Mouse (Mus musculus): ENCODE data around the gene Rbfox3.

Gene Rbfox3

DNA sequence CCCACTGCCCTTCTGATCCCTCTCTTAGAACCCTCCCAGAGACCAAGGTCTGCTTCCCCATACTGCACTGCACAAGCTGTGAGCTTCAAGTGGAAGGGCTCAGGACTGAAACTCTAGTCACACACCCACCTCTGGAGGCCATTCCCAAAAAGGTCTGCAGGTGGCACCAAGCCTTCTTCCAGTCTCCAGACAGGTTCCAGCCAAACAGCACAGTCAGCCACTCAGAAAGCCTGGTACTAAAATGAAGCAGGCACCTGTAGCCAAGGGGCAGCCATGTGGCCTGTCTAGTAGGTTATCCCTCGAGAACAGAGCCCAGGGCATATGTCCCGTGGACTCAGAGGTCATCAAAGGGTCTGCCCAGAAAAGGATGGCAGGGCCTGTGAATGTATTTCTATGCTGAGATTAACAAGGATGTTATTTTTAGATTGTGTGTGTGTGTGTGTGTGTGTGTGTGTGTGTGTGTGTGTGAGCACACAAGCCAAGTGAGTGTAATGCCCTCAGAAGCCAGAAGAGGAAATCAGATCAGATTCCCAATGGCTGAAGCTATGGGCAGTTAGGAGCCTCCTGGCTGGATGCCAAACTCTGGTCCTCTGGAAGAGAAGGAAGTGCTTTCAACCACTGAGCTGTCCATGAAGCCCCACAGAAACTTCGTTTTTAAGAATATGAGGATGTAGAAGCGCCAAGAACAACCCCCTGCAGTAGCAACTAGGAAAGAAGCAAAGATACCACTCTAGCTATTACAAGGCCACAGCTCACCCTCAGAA, at the start of gene Rbfox3:
Rbfox3 (minus strand) TSS at position 291 of the 764 bp plus-strand sequence.
- peak; percentile 95 for DNase-seq (ENCODE audit: low read depth, low spot score)

DNA sequence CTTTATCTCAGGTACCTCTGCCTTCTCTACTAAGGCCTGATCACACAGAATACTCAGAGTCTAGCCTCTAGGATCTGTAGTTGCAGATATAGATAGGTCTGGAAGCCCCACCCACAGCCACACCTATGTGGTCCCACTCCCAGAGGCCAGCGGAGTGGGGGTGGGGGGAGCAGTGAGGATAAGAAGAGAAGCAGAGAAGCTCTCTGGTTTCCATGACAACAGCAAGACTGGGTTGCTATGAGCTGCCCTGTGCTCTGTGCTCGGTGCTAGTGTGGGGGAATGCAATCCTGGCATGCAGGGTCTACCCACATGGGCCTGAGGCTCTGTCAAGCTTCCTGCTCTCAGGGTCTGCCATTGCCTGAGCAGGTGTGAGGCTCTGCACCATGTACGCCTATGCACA, 49.3 kb upstream of the Rbfox3 start:
- peak; percentile 78 for DNase-seq (ENCODE audit: low read depth, low spot score)

DNA sequence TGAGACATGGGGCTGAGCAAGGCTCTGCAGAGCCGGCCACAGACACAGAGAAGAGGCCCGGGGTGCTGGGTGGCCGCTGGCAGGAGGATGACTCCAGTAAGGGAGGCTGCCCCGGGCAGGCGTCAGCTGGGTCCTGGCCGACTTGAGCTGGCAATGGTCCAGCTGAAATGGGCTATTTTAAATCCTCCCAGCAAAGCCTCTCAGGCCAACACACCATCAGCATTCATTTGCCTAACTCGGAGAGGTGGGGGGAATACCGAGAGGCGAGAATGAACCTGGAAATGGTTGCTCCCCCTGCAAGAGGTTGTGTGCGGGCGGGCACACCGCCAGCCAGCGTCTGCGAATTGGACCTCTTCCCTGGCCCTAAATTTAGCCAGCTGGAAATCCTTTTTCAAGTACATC, 45.7 kb upstream of the Rbfox3 start:
- DNase-seq (ENCODE audit: low read depth, low spot score): peak; percentile 91

DNA sequence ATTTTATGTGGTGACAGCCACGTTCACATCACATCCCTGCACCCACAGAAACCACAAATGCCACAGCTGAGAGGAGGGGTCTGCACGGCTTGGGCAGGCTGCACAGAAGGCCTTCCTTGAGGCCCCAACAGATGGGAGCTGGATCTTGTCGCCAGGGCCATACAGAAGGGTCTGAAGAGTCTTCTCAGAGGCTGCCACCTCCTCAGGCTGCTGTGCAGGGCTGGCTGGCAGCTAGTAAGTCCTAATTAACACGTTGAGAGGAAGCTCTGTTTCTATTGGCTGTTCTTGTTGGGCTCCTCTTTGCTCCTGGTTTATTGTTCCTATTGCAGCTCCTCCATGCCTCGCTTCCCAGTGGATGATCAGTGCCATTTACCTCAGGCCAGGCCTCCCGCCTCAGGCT, 43.6 kb upstream of the Rbfox3 start:
- no peak for DNase-seq (ENCODE audit: low read depth, low spot score)

DNA sequence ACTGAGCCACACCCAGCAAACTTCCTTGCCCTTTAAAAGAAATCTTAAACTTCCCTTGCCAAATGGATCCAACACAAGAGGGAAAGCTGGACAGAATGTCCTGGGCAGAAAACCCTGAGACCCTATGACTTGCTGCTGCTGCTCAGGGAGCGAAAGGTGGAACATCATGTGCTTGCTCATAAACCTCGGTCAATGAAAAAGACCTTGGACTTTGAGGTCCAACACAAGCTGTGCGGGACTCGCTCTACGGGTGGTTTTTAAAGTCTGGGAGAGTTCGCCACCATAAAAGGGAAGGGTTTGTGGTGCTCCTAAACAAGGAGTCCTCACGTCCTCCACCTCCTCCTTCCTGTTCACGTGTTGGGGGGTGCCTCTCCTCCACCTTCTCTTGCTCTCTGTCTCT, 34.5 kb upstream of the Rbfox3 start:
- no peak for DNase-seq (ENCODE audit: low read depth, low spot score)

DNA sequence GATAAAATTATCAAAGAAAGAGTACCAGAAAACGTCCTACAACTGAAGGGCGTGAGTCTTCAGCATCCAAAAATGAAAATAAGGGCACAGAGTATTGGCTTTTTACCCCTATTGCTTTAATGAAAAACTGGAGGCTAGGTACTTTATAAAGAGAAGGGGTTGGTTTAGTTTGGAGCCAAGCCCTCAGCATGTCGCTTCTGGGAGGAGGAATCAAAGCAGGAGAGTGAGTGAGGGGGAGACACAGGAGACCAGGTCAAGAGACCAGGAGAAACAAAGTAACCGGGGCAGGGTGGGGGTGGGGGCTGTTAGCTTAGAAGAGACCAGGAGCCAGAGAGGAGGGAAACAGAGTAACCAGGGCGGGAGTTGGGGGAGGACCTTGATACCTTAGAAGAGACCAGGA, 29.9 kb upstream of the Rbfox3 start:
- DNase-seq (ENCODE audit: low read depth, low spot score): no peak

DNA sequence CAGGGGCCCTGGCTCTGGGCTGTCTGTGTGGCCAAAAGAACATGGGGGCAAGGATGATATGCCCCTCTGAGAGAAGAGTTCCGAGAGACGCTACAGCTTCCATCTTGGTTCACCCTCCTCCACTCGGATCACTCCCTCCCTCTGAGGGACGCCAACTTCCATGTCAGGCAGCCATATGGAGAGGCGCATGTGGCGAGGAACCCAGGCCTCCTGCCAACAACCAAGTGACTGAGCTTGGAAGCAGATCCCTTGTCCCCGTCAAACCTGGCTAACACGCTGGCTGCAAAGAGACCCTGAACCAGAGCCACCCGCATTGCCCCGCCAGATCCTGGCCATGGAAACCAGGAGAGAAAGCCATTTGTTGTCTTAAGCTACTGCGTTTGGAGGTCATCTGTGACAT, 29.1 kb upstream of the Rbfox3 start:
- peak; percentile 99 for DNase-seq (ENCODE audit: low read depth, low spot score)

DNA sequence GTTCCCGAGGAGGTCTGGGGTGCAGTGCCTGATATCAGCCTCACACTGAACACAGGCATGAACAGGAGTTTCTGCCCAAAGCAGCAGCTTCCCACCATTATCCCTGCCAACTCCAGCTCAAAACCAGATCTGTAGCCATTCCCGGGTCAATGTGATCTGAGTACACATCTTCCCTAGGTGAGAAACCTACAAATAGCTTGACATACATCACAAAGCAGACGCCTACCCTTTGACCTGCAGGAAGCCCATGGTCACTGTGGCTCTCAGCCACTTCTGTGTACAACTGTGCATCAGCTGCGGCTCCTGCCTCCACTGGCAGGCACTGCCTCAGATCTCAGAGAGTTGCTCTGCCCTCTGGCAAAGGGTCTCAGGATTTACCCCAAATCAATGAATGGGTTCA, 28.3 kb upstream of the Rbfox3 start:
- no peak for DNase-seq (ENCODE audit: low read depth, low spot score)

DNA sequence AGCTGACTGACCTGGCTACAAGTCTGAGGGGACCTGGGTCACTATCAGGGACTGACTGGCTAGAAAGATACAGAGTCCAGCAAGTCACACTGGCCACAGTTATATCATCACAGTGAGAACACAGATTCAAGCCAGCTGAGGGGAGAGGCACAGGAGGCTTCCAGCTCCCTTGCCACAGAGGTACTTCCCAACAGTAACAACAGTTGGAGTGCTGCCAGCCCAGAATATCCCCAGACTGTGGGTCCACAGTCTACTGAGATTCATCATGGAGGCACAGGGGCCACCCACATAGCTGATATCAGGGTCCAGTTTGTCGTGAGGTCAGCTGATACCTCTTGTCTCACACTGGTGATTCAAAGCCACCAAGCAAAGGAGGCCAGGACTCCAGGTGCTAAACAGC, 23.5 kb upstream of the Rbfox3 start:
- no peak for DNase-seq (ENCODE audit: low read depth, low spot score)

DNA sequence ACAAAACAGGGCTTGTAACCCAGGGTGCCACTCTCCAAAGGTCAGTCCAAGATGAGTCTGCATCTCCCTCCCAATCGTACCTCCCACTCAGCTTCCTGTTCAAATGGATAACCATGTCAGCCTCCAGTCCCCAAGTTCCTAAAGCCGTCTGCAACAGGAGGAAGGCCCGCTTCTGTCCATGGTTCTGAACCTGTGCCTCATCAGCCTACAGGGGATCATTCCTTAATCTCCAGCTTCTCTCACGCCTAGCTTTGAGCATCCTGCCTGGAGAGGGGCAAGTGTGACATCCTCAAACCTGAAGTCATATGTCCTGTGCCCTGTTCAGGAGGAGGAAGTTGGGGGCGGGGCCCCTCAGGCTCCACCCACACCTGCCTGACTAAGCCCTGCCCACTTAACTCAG, 15.7 kb upstream of the Rbfox3 start:
- DNase-seq (ENCODE audit: low read depth, low spot score): no peak

DNA sequence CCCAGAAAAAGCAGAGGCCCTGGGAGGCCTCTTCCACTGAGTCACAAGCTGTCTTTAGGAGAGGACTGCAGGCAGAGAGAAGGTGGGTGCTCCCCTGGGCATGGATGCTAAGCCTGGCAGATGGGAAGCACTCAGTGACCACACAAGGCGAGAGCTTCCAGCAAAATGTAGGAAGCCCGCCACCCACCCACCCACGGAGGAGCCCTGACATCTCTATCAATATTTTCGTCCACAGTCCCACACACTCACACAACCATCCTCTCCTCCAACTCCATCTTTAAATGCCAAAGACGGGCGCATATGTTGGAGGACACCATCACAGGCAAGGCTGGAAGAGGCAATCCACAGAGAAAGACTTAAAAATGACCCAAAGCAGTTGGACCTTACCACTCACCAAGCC, 10.5 kb upstream of the Rbfox3 start:
- peak; percentile 63 for DNase-seq (ENCODE audit: low read depth, low spot score)

DNA sequence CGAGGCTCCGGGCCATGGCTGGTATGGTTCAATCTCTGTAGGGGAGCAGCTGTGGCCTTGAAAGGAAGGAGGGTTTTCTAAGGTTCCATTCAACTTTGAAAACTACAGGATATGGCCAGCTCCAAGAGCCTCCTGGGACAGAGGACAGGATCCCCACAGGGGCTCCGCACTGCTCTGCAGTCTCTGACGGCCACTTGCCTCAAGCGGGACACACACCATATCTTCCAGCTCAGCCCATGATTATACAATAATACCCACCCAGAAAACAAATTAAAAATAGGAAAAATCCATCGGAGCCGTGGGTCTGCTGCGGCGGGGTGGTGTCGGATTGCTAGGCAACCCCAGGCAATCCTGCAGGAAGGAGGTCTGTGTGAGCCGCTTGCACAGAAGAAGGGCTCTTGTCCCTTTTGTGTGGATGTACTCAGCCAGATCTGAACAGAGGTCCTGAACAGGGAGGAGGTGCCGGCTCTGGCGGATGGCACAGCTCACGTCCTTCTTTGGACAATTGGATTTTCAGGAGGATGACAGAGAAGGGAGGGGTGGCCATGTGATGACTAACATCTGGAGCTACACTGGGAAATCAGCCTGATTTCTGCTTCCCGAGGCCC, 5.1 kb upstream of the Rbfox3 start:
- DNase-seq (ENCODE audit: low read depth, low spot score): peak; percentile 58

DNA sequence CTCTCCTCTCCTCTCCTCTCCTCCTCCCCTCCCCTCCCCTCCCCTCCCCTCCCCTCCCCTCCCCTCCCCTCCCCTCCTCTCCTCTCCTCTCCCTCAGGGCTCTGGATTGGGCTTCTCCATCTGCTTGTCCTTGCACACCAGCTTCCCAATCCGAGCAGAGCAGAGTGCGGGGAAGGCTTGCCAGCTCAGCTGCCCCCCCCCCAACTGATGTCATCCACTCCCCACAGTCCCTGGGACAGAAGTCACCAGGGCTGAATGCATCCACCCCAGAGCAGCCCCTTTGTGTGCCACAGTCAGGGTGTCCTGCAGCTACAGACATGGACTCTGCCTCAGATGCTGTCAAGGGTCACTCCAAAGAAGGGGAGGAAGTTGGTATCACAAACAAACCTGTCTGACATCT, 4.5 kb upstream of the Rbfox3 start:
- peak; percentile 36 for DNase-seq (ENCODE audit: low read depth, low spot score)

DNA sequence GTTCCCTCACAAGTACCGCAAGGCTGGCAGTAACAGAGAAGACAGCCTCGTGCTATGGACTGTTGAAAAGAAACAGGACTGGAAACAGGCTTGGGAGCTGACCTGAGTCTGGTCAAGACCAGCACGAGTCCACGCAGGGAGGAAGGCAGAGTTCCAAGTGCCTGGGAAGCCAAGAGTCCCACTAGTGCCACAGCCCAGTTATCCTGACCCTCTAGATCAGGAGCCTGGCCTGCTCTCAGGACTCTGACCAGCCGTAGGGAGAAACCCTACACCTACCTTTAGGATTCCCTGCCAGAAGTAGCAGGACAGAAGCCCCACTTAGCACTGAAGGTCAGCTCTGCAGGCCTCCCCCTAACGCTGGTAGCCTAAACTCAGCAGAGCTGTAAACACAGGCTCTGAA, 1.3 kb upstream of the Rbfox3 start:
- DNase-seq (ENCODE audit: low read depth, low spot score): peak; percentile 57

DNA sequence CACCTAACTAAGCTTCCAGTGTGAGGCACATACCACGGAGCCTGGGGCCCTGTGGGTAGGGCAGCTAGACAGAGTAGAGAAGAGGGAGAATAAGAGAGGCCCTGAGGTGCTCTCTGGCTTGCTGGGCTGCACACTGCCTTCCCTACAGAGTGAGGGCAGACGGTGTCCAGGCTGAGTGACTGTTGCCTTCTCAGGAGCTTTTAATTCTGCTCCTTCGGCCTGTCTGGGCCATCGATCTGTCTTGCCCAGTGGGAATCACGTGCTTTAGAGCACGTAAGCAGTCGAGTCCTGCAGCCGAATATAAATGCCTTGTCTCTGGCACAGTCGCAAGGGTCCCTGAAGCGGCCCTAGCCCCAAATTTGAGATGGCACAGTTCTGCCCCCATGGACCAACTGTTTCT, 641 bp downstream of the Rbfox3 start:
- no peak for DNase-seq (ENCODE audit: low read depth, low spot score)

DNA sequence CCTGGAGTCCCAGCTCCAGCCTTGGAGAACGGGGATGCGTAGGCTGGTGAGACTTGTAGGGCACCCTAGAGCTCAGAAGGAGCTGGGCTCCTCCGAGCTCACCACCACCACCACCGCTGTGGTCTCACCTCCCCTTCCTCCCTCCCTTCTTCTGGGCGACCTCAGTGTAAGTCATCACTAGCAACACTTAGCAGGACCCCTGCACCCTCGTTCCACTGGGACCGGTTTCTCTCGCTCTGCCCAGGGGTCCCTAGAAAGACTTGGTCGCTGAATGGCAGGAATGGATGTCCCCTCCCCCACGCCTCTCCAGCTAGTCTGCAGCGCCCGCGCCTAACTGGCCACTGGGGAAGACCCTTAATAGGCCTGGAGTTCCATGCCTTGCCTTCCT, 1.6 kb downstream of the Rbfox3 start:
- peak; percentile 59 for DNase-seq (ENCODE audit: low read depth, low spot score)

DNA sequence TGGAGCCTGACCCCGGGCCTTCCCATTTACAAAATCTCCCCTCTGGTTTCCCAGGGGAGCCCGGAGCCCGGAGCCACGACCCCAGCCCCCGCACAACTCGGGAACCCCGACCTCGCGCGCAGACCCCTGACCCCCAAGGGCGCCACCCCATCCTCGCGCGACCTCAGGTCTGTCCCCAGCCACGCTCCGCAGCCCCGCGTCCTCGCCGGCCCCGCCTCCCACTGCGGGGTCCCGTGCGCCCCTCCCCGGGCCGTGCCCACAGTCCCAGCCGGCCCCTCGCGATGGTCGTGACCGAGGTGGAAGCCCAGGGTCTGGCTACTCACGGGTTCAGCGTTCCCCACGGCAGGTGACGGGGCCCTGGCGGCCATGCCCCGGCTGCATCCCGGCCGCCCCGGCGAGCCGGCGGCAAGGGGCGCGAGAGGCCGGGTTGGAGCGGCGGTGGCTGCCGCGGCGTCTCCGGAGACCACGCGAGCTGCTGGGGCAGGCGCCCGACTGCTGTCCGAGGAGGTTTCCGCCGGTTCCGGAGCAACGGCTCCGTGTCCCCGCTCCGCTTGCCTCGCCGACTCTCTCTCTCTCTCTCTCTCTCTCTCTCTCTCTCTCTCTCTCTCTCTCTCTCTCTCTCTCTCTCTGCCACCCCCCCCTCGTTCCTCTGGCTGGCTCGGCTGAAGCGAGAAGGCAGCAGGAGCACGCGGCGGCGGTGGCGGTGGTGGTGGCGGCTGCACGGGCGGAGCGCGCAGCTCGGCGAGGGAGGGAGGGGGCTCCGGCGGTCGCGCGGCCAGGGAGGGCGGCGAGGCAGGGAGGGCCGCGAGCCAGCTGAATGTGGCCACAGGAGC, 2.2 kb downstream of the Rbfox3 start:
- peak; percentile 86 for DNase-seq (ENCODE audit: low read depth, low spot score)

DNA sequence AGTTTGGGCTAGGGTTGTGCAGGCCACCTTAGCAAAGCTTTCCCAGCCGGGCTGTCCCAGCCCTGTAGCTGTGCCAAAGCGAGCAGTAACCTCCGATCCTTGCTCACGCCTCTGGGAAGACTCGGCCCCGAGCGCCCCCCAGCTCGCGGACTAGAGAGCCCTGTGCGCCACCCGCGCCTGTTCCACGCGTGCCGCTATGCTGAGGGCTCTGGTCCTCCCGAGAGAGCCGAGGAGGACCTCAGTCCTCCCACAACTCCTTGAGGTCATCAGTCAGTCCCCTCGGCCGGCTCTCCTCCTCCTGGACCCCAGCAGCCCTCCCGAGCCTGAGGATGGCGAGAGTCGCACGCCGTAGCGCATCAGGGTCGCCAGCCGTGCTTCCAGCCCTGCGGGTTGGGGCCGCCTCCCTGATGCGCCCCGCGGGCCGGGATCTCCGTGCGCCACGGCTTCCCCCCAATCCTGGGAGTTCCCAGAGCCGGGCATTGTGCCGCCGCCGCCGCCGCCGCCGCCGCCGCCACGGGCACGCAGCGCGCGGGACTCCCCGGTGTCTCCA, 2.9 kb downstream of the Rbfox3 start:
- peak; percentile 80 for DNase-seq (ENCODE audit: low read depth, low spot score)

DNA sequence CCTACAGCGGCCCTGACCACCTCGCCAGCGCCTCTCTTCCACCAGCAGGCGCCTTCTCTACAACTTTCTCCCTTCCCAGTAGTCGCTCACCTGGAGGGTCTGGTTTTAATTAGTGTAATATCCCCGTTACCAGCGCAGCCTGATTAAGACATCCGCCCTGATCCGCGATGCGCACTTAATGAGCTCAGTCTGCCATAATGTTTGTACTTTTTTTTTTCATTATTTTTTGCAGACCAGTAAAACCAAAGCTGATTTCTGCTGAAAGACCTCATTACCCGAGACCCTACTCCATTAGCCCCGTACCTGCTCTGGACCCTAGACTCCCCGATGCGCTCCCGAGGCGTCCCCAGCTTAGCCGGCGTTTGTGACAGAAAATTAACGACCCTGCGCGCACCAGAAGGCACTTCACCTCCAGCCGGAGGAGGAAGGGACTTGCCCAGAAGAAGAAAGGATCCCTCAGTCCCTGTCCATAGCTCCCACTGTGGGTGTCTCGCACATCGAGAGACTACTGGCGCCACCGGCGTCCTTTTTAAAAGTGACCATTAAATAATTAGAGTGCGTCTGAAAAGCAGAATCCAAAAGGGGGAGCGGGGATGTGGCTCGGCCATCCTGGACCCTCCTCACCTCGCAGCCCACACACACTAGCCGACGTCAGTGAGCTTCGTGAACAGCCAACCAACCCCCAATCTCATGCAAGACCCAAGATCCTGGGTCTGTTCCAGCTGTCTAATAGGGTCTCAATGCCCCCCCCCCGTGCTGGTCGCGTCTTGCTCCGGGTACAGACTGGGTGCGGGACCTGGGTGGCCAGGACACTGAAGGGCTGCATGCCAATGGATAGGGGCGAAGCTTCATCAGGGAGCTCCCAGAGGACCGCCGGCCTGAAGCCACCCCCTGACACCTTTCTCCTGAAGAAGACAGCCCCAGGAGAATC, 3.7 kb downstream of the Rbfox3 start:
- peak; percentile 66 for DNase-seq (ENCODE audit: low read depth, low spot score)

DNA sequence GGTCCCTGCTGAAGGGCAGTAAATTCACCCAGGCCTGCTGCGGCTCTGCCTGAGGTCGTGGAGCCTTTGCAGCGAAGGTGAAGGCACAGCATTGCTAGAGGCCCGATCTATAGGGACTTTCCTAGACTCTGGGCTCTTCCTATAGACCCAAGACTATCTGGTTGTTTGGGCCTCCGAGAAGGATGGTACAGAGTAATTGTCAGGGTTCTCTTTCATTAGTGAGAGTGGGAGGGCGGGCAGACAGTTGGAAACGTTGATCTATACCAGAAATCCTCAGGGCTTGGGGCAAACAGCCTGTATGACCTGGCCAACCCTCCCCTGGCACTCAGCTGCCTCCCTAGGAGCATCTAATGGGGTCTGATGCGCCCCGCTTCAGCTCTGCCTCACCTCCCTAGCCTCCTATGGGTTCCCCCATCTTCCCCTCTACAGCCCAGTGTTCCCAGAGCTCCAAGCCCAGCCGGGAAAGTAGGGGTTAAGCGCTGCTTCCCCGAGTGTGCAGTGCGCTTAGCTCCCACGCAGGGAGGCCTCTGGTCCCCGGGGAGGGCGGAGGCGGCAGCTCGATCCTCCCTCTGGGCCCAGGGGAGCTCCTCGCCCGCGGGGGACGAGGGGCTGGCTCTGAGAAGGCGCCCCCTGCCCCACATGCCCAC, 4.5 kb downstream of the Rbfox3 start:
- peak; percentile 87 for DNase-seq (ENCODE audit: low read depth, low spot score)
